Mouse (Mus musculus): ENCODE measurements around the gene Lrrc47. TPM values are rescaled to one million over a fixed set of nuclear protein-coding genes. Genes with fewer than 3 reads are reported as not detected.

Gene Lrrc47
- polyA plus RNA-seq, 1 experiment from 2014 or later, result 10.9 TPM

DNA sequence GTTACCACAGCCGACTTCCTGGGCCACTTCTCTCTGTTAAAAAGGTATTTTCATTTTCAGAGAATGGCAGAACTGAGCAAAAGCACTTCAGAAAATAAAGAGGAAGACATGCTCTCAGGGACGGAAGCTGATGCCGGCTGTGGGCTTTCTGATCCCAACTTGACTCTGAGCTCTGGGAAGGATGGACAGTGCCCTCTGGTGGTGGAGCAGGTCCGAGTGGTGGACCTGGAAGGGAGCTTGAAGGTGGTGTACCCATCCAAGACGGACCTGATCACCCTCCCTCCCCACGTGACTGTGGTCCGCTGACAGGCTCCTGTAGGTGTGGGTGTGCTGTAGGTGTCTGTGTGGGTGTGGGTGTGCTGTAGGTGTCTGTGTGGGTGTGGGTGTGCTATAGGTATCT is 8.0 kb downstream of the Lrrc47 start:
- Histone ChIP-seq H3K27me3 (ENCODE audit: control insufficient read depth, insufficient read depth, low read length) (no peaks in the 10 kb centered on the region), H3K4me1 (ENCODE audit: control insufficient read depth, insufficient read depth, low read length) (peaks cover 23% of the 10 kb centered on the region)

DNA sequence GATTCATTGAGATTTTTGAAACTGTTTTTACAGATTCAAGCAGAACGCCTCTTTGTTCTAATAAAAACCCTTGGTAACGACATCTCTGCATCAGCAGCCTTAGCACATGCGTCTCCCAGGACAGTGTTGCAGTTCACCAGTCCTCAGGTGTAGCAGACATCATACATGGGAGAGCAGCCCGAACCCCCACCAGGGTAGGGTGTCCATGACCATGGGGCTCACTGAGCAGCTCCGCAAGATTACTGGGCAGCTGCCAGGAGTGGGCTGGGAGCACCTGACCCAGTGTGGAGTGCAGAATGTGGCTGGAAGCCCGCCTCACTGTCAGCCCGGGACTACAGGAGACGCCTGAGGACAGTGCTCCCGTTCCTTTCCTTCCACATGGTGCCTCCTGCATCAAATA is 9.9 kb downstream of the Lrrc47 start:
- no peak overlapping the region for H3K4me2 ChIP-seq (ENCODE audit: low read depth, low read length)
- no peak overlapping the region for H3K4me3 ChIP-seq (replicated peaks; ENCODE audit: low read length)
- no peaks in the 10 kb centered on the region for H3K9me3 ChIP-seq (replicated peaks; ENCODE audit: control insufficient read depth, low read length)
- H3K36me3 ChIP-seq (ENCODE audit: control insufficient read depth, insufficient read depth, low read length), result 0 out of 2 replicates have a peak, but pooled peaks cover 15% of the 10 kb centered on the region
- 87% methylated on average over 9 of the region's 9 CpGs for WGBS
- no peak overlapping the region for H3K9ac ChIP-seq (ENCODE audit: low read length)
- H3K27me3 ChIP-seq (ENCODE audit: control insufficient read depth, insufficient read depth, low read length), result no peaks in the 10 kb centered on the region
- no peak overlapping the region for H3K27ac ChIP-seq (ENCODE audit: low read length)
- no peak for ATAC-seq (ENCODE audit: insufficient read depth, low FRiP score)
- H3K4me1 ChIP-seq (ENCODE audit: control insufficient read depth, insufficient read depth, low read length), result peaks cover 34% of the 10 kb centered on the region

More for the DNA sequence above, 8.0 kb downstream of the Lrrc47 start:
- 71% methylated on average over 7 of the region's 7 CpGs for WGBS
- no peaks in the 10 kb centered on the region for H3K9me3 ChIP-seq (replicated peaks; ENCODE audit: control insufficient read depth, low read length)
- H3K27ac ChIP-seq (ENCODE audit: low read length), result no peak overlapping the region
- no peak overlapping the region for H3K4me3 ChIP-seq (replicated peaks; ENCODE audit: low read length)
- 0 out of 2 replicates have a peak, but pooled peaks cover 15% of the 10 kb centered on the region for H3K36me3 ChIP-seq (ENCODE audit: control insufficient read depth, insufficient read depth, low read length)
- no peak overlapping the region for H3K4me2 ChIP-seq (ENCODE audit: low read depth, low read length)
- H3K9ac ChIP-seq (ENCODE audit: low read length), result no peak overlapping the region
- no peak for ATAC-seq (ENCODE audit: insufficient read depth, low FRiP score)

DNA sequence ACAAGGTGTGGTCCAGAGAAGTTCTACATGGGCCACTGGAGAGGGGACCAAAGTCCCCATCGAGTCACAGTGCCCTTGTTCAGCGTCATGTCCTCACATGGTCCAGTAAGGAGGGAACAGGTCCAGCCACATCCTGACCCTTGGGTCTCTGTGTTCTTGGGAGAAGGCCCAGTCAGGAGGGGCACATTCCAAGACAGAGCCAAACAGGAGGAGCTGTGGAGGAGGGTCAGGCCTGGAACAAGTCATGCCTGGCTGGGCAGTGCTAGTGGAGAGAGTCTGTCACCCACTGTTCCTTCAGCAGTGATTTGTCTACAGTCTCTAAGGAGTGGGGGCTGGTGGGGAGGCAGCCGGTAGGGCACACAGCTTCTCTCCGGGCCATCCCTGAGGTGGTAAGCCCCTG is 10.9 kb downstream of the Lrrc47 start:
- Histone ChIP-seq H3K9me3 (replicated peaks; ENCODE audit: control insufficient read depth, low read length) (no peaks in the 10 kb centered on the region), H3K36me3 (ENCODE audit: control insufficient read depth, insufficient read depth, low read length) (0 out of 2 replicates have a peak, but pooled peaks cover 15% of the 10 kb centered on the region), H3K4me3 (replicated peaks; ENCODE audit: low read length) (no peak overlapping the region), H3K4me1 (ENCODE audit: control insufficient read depth, insufficient read depth, low read length) (peaks cover 39% of the 10 kb centered on the region), H3K4me2 (ENCODE audit: low read depth, low read length) (no peak overlapping the region), H3K27me3 (ENCODE audit: control insufficient read depth, insufficient read depth, low read length) (no peaks in the 10 kb centered on the region), H3K27ac (ENCODE audit: low read length) (peak overlapping the region; percentile 55; the same call in 1 of the 2 replicates), H3K9ac (ENCODE audit: low read length) (no peak overlapping the region; the same call in 1 of the 2 replicates)
- 67% methylated on average over 4 of the region's 4 CpGs for WGBS
- no peak for ATAC-seq (ENCODE audit: insufficient read depth, low FRiP score)

DNA sequence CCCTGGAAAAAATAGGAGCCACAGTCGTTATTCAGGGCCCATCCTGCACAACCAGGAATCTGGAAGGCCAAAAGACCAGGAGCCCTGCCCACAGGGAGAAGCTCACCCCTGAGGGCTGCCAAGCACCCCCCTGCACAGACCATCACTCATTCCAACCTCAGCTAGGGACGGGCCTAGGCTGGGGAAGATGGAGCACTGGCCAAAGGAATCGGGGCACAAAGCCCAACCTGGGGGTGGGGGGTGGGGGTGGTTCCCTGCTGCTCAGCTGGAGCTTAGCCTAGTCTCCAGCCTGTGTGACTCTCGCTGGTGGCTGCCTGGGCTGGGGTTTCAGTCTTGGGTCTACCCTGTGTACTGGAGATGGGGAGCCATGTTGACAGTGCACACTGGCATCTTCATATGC is 11.3 kb downstream of the Lrrc47 start:
- WGBS, result 42% methylated on average over 4 of the region's 4 CpGs
- H3K4me2 ChIP-seq (ENCODE audit: low read depth, low read length), result no peak overlapping the region
- no peak overlapping the region; the same call in 1 of the 2 replicates for H3K9ac ChIP-seq (ENCODE audit: low read length)
- H3K36me3 ChIP-seq (ENCODE audit: control insufficient read depth, insufficient read depth, low read length), result 0 out of 2 replicates have a peak, but pooled peaks cover 15% of the 10 kb centered on the region
- peak overlapping the region; percentile 55; the same call in 1 of the 2 replicates for H3K27ac ChIP-seq (ENCODE audit: low read length)
- ATAC-seq (ENCODE audit: insufficient read depth, low FRiP score), result no peak
- no peaks in the 10 kb centered on the region for H3K27me3 ChIP-seq (ENCODE audit: control insufficient read depth, insufficient read depth, low read length)
- H3K4me1 ChIP-seq (ENCODE audit: control insufficient read depth, insufficient read depth, low read length), result peaks cover 39% of the 10 kb centered on the region
- no peaks in the 10 kb centered on the region for H3K9me3 ChIP-seq (replicated peaks; ENCODE audit: control insufficient read depth, low read length)
- H3K4me3 ChIP-seq (replicated peaks; ENCODE audit: low read length), result no peak overlapping the region

DNA sequence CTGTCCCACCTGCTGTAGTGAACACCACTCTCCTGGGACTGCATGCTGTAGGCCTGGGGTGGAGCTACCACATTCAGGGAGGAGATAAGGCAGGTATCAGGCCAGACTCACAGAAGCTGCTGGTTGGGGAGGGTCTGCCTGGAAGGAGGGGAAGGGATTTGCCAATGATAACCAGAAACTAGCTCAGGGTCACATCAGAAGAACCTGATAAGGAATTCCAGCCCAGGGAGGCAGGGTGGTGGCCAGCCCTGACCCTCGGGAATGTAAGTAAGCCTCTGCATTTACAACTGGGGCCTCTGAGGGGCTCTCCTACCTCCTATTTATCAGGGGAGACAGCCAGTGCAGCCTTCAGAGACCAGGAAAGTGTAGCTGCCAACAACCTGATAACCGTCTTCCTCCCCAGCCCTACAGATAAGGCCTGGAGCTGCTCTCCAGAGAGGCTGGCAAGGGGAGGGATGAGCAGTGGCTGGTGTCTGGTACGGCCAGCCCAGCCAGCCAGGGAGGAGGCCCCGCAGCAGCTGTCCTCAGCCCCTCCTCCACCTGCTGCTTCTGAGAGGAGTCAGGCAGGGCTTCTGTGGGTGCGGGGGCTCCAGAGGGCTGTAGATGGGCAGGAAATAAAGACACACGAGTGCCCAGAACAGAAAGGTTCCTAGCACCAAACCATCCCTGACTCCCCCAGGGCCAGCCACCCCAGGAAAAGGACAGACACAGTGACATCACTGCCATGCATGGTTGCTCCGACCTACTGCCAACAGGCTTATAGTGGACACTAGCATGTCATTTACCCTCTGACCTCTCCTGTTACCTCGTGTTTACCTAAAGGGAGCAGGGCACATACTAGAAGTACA is 12.4 kb downstream of the Lrrc47 start:
- Histone ChIP-seq H3K9me3 (replicated peaks; ENCODE audit: control insufficient read depth, low read length) (no peaks in the 10 kb centered on the region), H3K27ac (ENCODE audit: low read length) (peak overlapping the region; percentile 21), H3K4me2 (ENCODE audit: low read depth, low read length) (peak overlapping the region; percentile 81), H3K9ac (ENCODE audit: low read length) (peak overlapping the region; percentile 77), H3K4me3 (replicated peaks; ENCODE audit: low read length) (peak overlapping the region; percentile 65; the same call in 1 of the 2 replicates), H3K36me3 (ENCODE audit: control insufficient read depth, insufficient read depth, low read length) (0 out of 2 replicates have a peak, but pooled peaks cover 15% of the 10 kb centered on the region), H3K27me3 (ENCODE audit: control insufficient read depth, insufficient read depth, low read length) (no peaks in the 10 kb centered on the region), H3K4me1 (ENCODE audit: control insufficient read depth, insufficient read depth, low read length) (peaks cover 39% of the 10 kb centered on the region)
- ATAC-seq (ENCODE audit: insufficient read depth, low FRiP score), result peak; percentile 30
- WGBS, result 8% methylated on average over 8 of the region's 8 CpGs

DNA sequence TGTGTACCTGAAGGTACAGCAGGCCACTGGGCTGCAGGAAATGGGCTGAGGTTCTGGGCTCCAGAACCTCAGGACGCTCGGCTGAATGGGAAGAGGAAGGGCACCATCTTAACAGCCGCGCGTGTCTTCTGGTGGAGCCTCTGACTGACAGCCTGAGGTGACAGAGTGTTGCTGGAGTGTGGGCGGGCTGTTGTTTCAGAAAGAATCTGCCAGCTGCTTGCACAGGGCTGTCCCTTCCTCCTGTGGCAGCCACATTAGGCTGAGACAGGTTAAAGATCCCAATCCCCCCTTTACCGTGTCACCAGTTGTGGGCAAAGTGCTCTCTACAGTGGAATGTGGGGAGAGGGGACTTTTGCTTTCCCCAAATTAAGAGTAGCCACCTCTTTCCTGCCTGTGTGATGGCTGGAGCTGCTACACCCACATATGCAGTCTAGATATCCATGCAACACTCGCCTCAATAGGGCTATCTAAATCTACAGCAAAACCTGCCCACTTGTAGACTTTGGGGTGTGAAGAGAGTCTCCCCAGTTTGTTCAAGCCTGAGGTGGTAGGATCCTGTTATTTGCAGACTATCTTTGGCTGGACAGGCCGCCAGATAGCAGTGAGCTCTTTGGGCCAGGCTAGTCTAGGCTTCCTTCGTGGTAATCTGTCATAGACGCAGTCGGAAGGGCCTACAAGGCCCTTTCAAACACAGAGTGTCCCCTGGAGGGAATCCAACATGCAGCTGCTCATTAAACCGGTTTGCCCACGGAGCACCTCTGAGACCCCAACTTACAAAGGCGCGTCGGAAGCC is 13.4 kb downstream of the Lrrc47 start:
- Histone ChIP-seq H3K4me2 (ENCODE audit: low read depth, low read length) (peak overlapping the region; percentile 81), H3K9ac (ENCODE audit: low read length) (peak overlapping the region; percentile 77), H3K27ac (ENCODE audit: low read length) (peak overlapping the region; percentile 72), H3K9me3 (replicated peaks; ENCODE audit: control insufficient read depth, low read length) (no peaks in the 10 kb centered on the region), H3K27me3 (ENCODE audit: control insufficient read depth, insufficient read depth, low read length) (no peaks in the 10 kb centered on the region), H3K36me3 (ENCODE audit: control insufficient read depth, insufficient read depth, low read length) (0 out of 2 replicates have a peak, but pooled peaks cover 15% of the 10 kb centered on the region), H3K4me1 (ENCODE audit: control insufficient read depth, insufficient read depth, low read length) (peaks cover 39% of the 10 kb centered on the region), H3K4me3 (replicated peaks; ENCODE audit: low read length) (peak overlapping the region; percentile 65)
- no peak for ATAC-seq (ENCODE audit: insufficient read depth, low FRiP score)
- 32% methylated on average over 17 of the region's 17 CpGs for WGBS

DNA sequence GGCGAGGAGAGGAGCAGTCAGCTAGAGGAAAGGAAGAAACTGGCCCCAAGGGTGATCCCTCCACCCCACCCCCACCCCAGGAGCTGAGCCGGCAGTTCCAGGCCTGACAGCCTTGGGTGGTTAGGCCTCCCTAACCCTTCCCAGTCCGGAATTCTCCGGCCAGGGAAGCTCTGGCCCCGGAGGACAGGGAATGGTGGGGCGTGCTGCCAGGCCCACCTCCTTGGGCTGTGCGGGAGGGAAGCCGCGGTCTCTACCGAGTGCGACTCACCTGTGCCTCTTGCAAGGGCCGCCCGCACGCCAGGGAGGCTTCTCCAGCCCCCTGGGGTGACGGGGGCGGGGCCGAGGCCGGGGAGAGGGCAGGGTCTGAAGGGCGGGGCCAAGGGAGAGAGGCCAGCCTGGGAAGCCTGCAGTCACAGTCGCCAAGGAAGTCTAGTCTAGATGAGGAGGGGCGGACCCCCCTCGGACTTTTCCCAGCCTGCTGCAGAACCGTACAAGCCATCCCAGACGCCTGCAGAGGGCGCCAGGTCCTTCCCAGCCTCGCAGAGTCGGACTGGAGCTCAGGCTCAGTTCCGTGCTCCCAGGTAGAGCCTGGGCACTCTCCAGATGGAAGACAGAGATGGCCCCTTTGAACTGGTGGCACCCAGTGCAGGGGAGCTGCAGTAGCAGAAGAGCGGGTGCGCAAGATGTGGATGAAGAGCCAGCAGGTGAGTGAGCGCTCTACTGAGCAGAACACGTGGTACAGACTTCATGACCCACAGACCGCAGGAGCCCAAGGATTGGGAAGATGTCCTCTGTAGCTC is 14.3 kb downstream of the Lrrc47 start, which contains the start of gene Smim1:
Smim1 (minus strand) TSS at position 590 of the 800 bp plus-strand sequence.
- Histone ChIP-seq H3K27me3 (ENCODE audit: control insufficient read depth, insufficient read depth, low read length) (no peaks in the 10 kb centered on the region), H3K4me3 (replicated peaks; ENCODE audit: low read length) (peak within 1 kb of the TSS; percentile 65), H3K4me1 (ENCODE audit: control insufficient read depth, insufficient read depth, low read length) (peaks cover 39% of the 10 kb centered on the region), H3K27ac (ENCODE audit: low read length) (peak within 1 kb of the TSS; percentile 72), H3K36me3 (ENCODE audit: control insufficient read depth, insufficient read depth, low read length) (0 out of 2 replicates have a peak, but pooled peaks cover 8% of the 10 kb centered on the region), H3K4me2 (ENCODE audit: low read depth, low read length) (peak within 1 kb of the TSS; percentile 81), H3K9ac (ENCODE audit: low read length) (peak within 1 kb of the TSS; percentile 77), H3K9me3 (replicated peaks; ENCODE audit: control insufficient read depth, low read length) (no peaks in the 10 kb centered on the region)
- ATAC-seq (ENCODE audit: insufficient read depth, low FRiP score), result peak; percentile 76
- WGBS, result 2% methylated on average over 33 of the region's 33 CpGs

DNA sequence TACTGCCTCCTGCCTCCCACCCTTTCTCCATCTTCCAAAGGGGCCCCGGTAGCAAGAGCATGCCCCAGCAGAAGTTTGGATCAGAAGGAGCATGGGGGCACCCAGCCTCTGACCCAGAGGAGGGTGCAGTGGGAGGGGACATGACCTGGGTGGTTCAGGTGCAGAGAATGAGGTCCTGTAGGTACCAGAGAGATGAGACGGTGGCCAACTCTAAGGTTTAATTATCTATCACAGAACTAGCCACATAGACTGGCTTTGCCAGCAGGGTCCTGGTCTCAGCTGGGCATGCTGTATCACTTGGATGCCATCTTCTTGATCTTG is 14.9 kb downstream of the Lrrc47 start:
- 0 out of 2 replicates have a peak, but pooled peaks cover 4% of the 10 kb centered on the region for H3K36me3 ChIP-seq (ENCODE audit: control insufficient read depth, insufficient read depth, low read length)
- H3K4me3 ChIP-seq (replicated peaks; ENCODE audit: low read length), result peak overlapping the region; percentile 65
- ATAC-seq (ENCODE audit: insufficient read depth, low FRiP score), result no peak
- no peak overlapping the region for H3K27ac ChIP-seq (ENCODE audit: low read length)
- 21% methylated on average over 2 of the region's 2 CpGs for WGBS
- H3K9me3 ChIP-seq (replicated peaks; ENCODE audit: control insufficient read depth, low read length), result no peaks in the 10 kb centered on the region
- no peaks in the 10 kb centered on the region for H3K27me3 ChIP-seq (ENCODE audit: control insufficient read depth, insufficient read depth, low read length)
- peak overlapping the region; percentile 77 for H3K9ac ChIP-seq (ENCODE audit: low read length)
- peaks cover 39% of the 10 kb centered on the region for H3K4me1 ChIP-seq (ENCODE audit: control insufficient read depth, insufficient read depth, low read length)
- H3K4me2 ChIP-seq (ENCODE audit: low read depth, low read length), result peak overlapping the region; percentile 81
